Mouse (Mus musculus) stomach, embryonic 16.5 days (tissue): ENCODE measurements around the gene Map3k12. TPM values are rescaled to one million over a fixed set of nuclear protein-coding genes. Genes with fewer than 3 reads are reported as not detected.

Source experiments
- ATAC-seq: fragments of 200-750 bp; cut with Nextera tagmentation; 2 replicates; pipeline ENCODE4 v1.8.0; 2017; ENCODE audit warnings: moderate number of reproducible peaks, moderate TSS enrichment; ENCODE audit not compliant: insufficient read depth, low FRiP score
- H3K27ac ChIP-seq: fragments of 300-500 bp; sonication (generic); 2 replicates; pipeline ENCODE4 v1.5.1; 2014; ENCODE audit warnings: low read length
- H3K27me3 ChIP-seq: fragments of 300-500 bp; sonication (generic); 2 replicates; pipeline ENCODE4 v1.6.1; 2014; ENCODE audit warnings: low read length, control low read depth, mixed read lengths; ENCODE audit not compliant: control insufficient read depth, insufficient read depth
- H3K36me3 ChIP-seq: fragments of 300-500 bp; sonication (generic); 2 replicates; pipeline ENCODE4 v1.6.1; 2014; ENCODE audit warnings: low read length; ENCODE audit not compliant: control insufficient read depth, insufficient read depth
- H3K4me1 ChIP-seq: fragments of 300-500 bp; sonication (generic); 2 replicates; pipeline ENCODE4 v1.6.1; 2014; ENCODE audit warnings: low read length, control low read depth, mixed read lengths; ENCODE audit not compliant: control insufficient read depth, insufficient read depth
- H3K4me2 ChIP-seq: fragments of 300-500 bp; sonication (generic); 2 replicates; pipeline ENCODE4 v1.6.1; 2014; ENCODE audit warnings: low read depth, low read length, mixed read lengths
- H3K4me3 ChIP-seq: fragments of 300-500 bp; sonication (generic); replicated peaks from 2 replicates; pipeline ENCODE4 v1.5.1; 2014; ENCODE audit warnings: mild to moderate bottlenecking, low read length
- H3K9ac ChIP-seq: fragments of 300-500 bp; sonication (generic); 2 replicates; pipeline ENCODE4 v1.6.1; 2014; ENCODE audit warnings: low read length
- H3K9me3 ChIP-seq: fragments of 300-500 bp; sonication (generic); replicated peaks from 2 replicates; pipeline ENCODE4 v1.6.1; 2016; ENCODE audit warnings: low read length, control low read depth; ENCODE audit not compliant: control insufficient read depth
- WGBS: fragments of 180-500 bp; shearing (Covaris S2); extraction: QIAGEN DNeasy Blood & Tissue Kit; methylation state at CpG from one replicate; pipeline ENCODE4 v1.1.7; 2014; 5-methylcytosine and 5-hydroxymethylcytosine counted together
- polyA plus RNA-seq: library from polyadenylated mRNA; unstranded; fragments of >200 nt; fragmentation: Nextera tagmentation; extraction: Ambion mirVana; gene quantifications from 2 replicates; pipeline ENCODE4 v1.2.1, GENCODE M21; 2015

The Map3k12 gene
- polyA plus RNA-seq, 1 experiment from 2014 or later, result 15.1 TPM

GRCm38 (mm10) chr15:102460971-102461370 lies 55.9 kb downstream of the Map3k12 start:
- no peak for ATAC-seq
- 46% methylated on average over 4 of the region's 4 CpGs for WGBS
- H3K27ac ChIP-seq, result peak overlapping the region; percentile 62

GRCm38 (mm10) chr15:102460409-102460808 lies 56.5 kb downstream of the Map3k12 start:
- Histone ChIP-seq H3K36me3 (no peaks in the 10 kb centered on the region), H3K4me3 (peak overlapping the region; percentile 64), H3K9me3 (no peaks in the 10 kb centered on the region), H3K9ac (peak overlapping the region; percentile 51), H3K27ac (peak overlapping the region; percentile 50; the same call in 1 of the 2 replicates), H3K4me2 (peak overlapping the region; percentile 74), H3K27me3 (no peaks in the 10 kb centered on the region), H3K4me1 (peaks cover 13% of the 10 kb centered on the region)
- 76% methylated on average over 12 of the region's 12 CpGs for WGBS
- ATAC-seq, result no peak

More at GRCm38 (mm10) chr15:102460971-102461370, 55.9 kb downstream of the Map3k12 start:
- Histone ChIP-seq H3K4me1 (peaks cover 13% of the 10 kb centered on the region), H3K9me3 (no peaks in the 10 kb centered on the region), H3K27me3 (no peaks in the 10 kb centered on the region), H3K4me2 (peak overlapping the region; percentile 74), H3K36me3 (no peaks in the 10 kb centered on the region), H3K4me3 (peak overlapping the region; percentile 64; the same call in 1 of the 2 replicates), H3K9ac (0 out of 2 replicates have a peak overlapping the region, but pooled peaks have one; percentile 51)

GRCm38 (mm10) chr15:102459847-102460246 lies 57.0 kb downstream of the Map3k12 start:
- H3K9me3 ChIP-seq, result no peaks in the 10 kb centered on the region
- no peak for ATAC-seq
- 52% methylated on average over 5 of the region's 5 CpGs for WGBS
- H3K4me2 ChIP-seq, result peak overlapping the region; percentile 74
- H3K27ac ChIP-seq, result peak overlapping the region; percentile 50
- no peaks in the 10 kb centered on the region for H3K27me3 ChIP-seq
- peak overlapping the region; percentile 64 for H3K4me3 ChIP-seq
- H3K36me3 ChIP-seq, result no peaks in the 10 kb centered on the region
- peaks cover 13% of the 10 kb centered on the region for H3K4me1 ChIP-seq
- H3K9ac ChIP-seq, result peak overlapping the region; percentile 74

GRCm38 (mm10) chr15:102459381-102459780 lies 57.5 kb downstream of the Map3k12 start:
- no peaks in the 10 kb centered on the region for H3K27me3 ChIP-seq
- ATAC-seq, result no peak
- WGBS, result 19% methylated on average over 6 of the region's 6 CpGs
- H3K36me3 ChIP-seq, result no peaks in the 10 kb centered on the region
- H3K27ac ChIP-seq, result peak overlapping the region; percentile 76
- peak overlapping the region; percentile 64 for H3K4me3 ChIP-seq
- no peaks in the 10 kb centered on the region for H3K9me3 ChIP-seq
- H3K4me2 ChIP-seq, result peak overlapping the region; percentile 74
- peak overlapping the region; percentile 74 for H3K9ac ChIP-seq
- H3K4me1 ChIP-seq, result peaks cover 13% of the 10 kb centered on the region

DNA sequence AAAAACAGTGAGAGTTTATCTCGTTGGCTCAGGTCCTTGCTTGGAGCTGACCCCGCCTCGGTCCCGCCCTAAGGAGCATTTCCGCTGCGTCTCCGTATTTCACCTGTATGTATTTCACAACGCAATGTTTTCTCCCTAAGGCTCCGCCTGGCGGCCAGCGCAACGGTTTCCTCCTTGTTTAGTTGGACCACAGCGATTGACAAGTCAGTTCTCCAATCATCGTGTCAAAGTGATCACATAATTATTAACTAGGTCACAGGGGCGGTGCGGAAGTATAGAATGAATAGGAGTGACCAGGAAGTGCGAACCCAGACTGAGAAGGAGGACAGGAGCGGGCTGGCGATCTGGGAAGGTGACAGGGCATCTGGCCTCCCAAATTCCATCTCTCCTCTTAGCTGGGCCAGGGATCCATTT lies 58.0 kb downstream of the Map3k12 start, which contains the start of gene Prr13:
Gene Prr13, plus strand, starts transcription at position 125 of the 414 bp plus-strand sequence.
- under 1% methylated on average over 19 of the region's 19 CpGs for WGBS
- H3K9ac ChIP-seq, result peak within 1 kb of the TSS; percentile 74
- H3K4me1 ChIP-seq, result peaks cover 13% of the 10 kb centered on the region
- H3K27me3 ChIP-seq, result no peaks in the 10 kb centered on the region
- no peaks in the 10 kb centered on the region for H3K9me3 ChIP-seq
- ATAC-seq, result peak; percentile 93
- peak within 1 kb of the TSS; percentile 74 for H3K4me2 ChIP-seq
- peak within 1 kb of the TSS; percentile 64 for H3K4me3 ChIP-seq
- no peaks in the 10 kb centered on the region for H3K36me3 ChIP-seq
- peak within 1 kb of the TSS; percentile 76 for H3K27ac ChIP-seq

GRCm38 (mm10) chr15:102458050-102458736 lies 58.7 kb downstream of the Map3k12 start:
- Histone ChIP-seq H3K4me3 (peak overlapping the region; percentile 64), H3K4me1 (peaks cover 13% of the 10 kb centered on the region), H3K9me3 (no peaks in the 10 kb centered on the region), H3K27me3 (no peaks in the 10 kb centered on the region), H3K27ac (peak overlapping the region; percentile 62; the same call in 1 of the 2 replicates), H3K4me2 (peak overlapping the region; percentile 74), H3K36me3 (no peaks in the 10 kb centered on the region), H3K9ac (peak overlapping the region; percentile 74; the same call in 1 of the 2 replicates)
- no peak for ATAC-seq
- 67% methylated on average over 5 of the region's 5 CpGs for WGBS

- Histone ChIP-seq H3K4me1 (peaks cover 13% of the 10 kb centered on the region), H3K9me3 (no peaks in the 10 kb centered on the region), H3K27ac (no peak overlapping the region), H3K36me3 (no peaks in the 10 kb centered on the region), H3K27me3 (no peaks in the 10 kb centered on the region), H3K4me3 (no peak overlapping the region), H3K9ac (no peak overlapping the region), H3K4me2 (no peak overlapping the region)
- ATAC-seq, result no peak
- 40% methylated on average over 6 of the region's 6 CpGs for WGBS
Observed at GRCm38 (mm10) chr15:102455993-102456392, 60.9 kb downstream of the Map3k12 start.

GRCm38 (mm10) chr15:102451666-102452430 lies 65.0 kb downstream of the Map3k12 start:
- Histone ChIP-seq H3K9me3 (no peaks in the 10 kb centered on the region), H3K27me3 (no peaks in the 10 kb centered on the region), H3K27ac (no peak overlapping the region), H3K9ac (no peak overlapping the region), H3K4me3 (no peak overlapping the region), H3K36me3 (no peaks in the 10 kb centered on the region), H3K4me2 (no peak overlapping the region), H3K4me1 (no peaks in the 10 kb centered on the region)
- no peak for ATAC-seq
- WGBS, result 74% methylated on average over 26 of the region's 26 CpGs

- 34% methylated on average over 7 of the region's 7 CpGs for WGBS
- peak; percentile 68; the same call in 1 of the 2 replicates for ATAC-seq
Observed at GRCm38 (mm10) chr15:102450928-102451327, 65.9 kb downstream of the Map3k12 start.

More at GRCm38 (mm10) chr15:102450928-102451327, 65.9 kb downstream of the Map3k12 start:
- Histone ChIP-seq H3K9me3 (no peaks in the 10 kb centered on the region), H3K9ac (no peak overlapping the region), H3K4me2 (peak overlapping the region; percentile 16; the same call in 1 of the 2 replicates), H3K36me3 (no peaks in the 10 kb centered on the region), H3K4me3 (no peak overlapping the region), H3K4me1 (no peaks in the 10 kb centered on the region), H3K27ac (no peak overlapping the region), H3K27me3 (no peaks in the 10 kb centered on the region)
